Mouse (Mus musculus) liver, embryonic 14.5 days (tissue): ENCODE measurements around the gene Lypd5.
A peak's percentile ranks its signal among the peaks of the same experiment; 100 is the strongest.

Source experiments
- CTCF ChIP-seq: IDR thresholded peaks from 2 replicates; pipeline ENCODE4 v1.5.1; 2016; ENCODE audit warnings: antibody characterized with exemption, low read depth, control low read depth
- EP300 ChIP-seq: IDR thresholded peaks from 2 replicates; pipeline ENCODE4 v1.6.1; 2016; ENCODE audit warnings: antibody characterized with exemption, low read depth

- TF ChIP-seq CTCF: peak; percentile 95
- no peak for TF ChIP-seq EP300
Observed at GRCm38 (mm10) chr7:24357899-24358298, 8.9 kb downstream of the Lypd5 start.
